In genomic region chr19:46575196-46575595, GRCm38 (mm10) we compare ENCODE assay signal across 13 mouse cellular contexts. TPM values are rescaled to one million over a fixed set of nuclear protein-coding genes. Genes with fewer than 3 reads are reported as not detected.
A peak's percentile ranks its signal among the peaks of the same experiment; 100 is the strongest.
DNase-seq lines count a peak whose midpoint lies in the region; ATAC-seq and TF ChIP-seq lines count a peak whose summit lies in the region.
"Had no signal": no experiment of that assay in that cellular context is flagged by ENCODE, and none has a peak within 500 bp of the region (broad histone marks: within the 10 kb centered on the region; RNA-seq: fewer than 3 reads in every experiment).

No protein-coding gene starts in this region.

- no peak for ATAC-seq in lung, embryonic 14.5 days (ENCODE audit: insufficient read depth)
- no peak for ATAC-seq in intestine, embryonic 16.5 days
- 0 out of 2 replicates have a peak, but pooled peaks have one; percentile 1 for ATAC-seq in liver, embryonic 15.5 days (ENCODE audit: insufficient read depth)
- ATAC-seq in inflammation-experienced regulatory T-cells, adult 6 months, result no peak
- no peak for ATAC-seq in hindbrain, embryonic 11.5 days (ENCODE audit: low FRiP score)
- ATAC-seq: midbrain, embryonic 13.5 days had no signal

- no peak for TF ChIP-seq CTCF in lung, embryonic 14.5 days (IDR thresholded peaks at IDR 0.05; ENCODE audit: low read depth)

- no peaks in the 10 kb centered on the region for H3K9me3 ChIP-seq in lung, embryonic 14.5 days (ENCODE audit: low read depth, low read length)
- no peaks in the 10 kb centered on the region for H3K9me3 ChIP-seq in intestine, embryonic 16.5 days (ENCODE audit: control insufficient read depth, low read length)
- no peaks in the 10 kb centered on the region for H3K9me3 ChIP-seq in liver, embryonic 15.5 days (replicated peaks)
- H3K9me3 ChIP-seq in hindbrain, embryonic 11.5 days (ENCODE audit: control insufficient read depth, low read length), result no peaks in the 10 kb centered on the region
- H3K9me3 ChIP-seq: G1E; midbrain, embryonic 13.5 days had no signal

- WGBS in lung, embryonic 14.5 days, result 60% methylated on average over 4 of the region's 4 CpGs
- 37% methylated on average over 4 of the region's 4 CpGs for WGBS in intestine, embryonic 16.5 days
- WGBS in liver, embryonic 15.5 days (ENCODE audit: insufficient replicate concordance), result 55% methylated on average over 4 of the region's 4 CpGs
- WGBS in hindbrain, embryonic 11.5 days, result 64% methylated on average over 4 of the region's 4 CpGs

- H3K4me2 ChIP-seq in lung, embryonic 14.5 days, result peak overlapping the region; percentile 25; the same call in 1 of the 2 replicates
- H3K4me2 ChIP-seq in intestine, embryonic 16.5 days (ENCODE audit: low read depth, low read length), result peak overlapping the region; percentile 20; the same call in 1 of the 2 replicates
- H3K4me2 ChIP-seq in liver, embryonic 15.5 days, result peak overlapping the region; percentile 100
- H3K4me2 ChIP-seq in hindbrain, embryonic 11.5 days (replicated peaks; ENCODE audit: low read depth, low read length), result no peak overlapping the region
- H3K4me2 ChIP-seq: midbrain, embryonic 13.5 days had no signal

- H3K36me3 ChIP-seq in lung, embryonic 14.5 days (ENCODE audit: insufficient read depth), result no peaks in the 10 kb centered on the region
- H3K36me3 ChIP-seq in intestine, embryonic 16.5 days (ENCODE audit: control insufficient read depth, insufficient read depth, low read length), result no peaks in the 10 kb centered on the region
- H3K36me3 ChIP-seq in liver, embryonic 15.5 days (replicated peaks), result no peaks in the 10 kb centered on the region
- no peaks in the 10 kb centered on the region for H3K36me3 ChIP-seq in hindbrain, embryonic 11.5 days (ENCODE audit: control insufficient read depth, insufficient read depth, low read length)
- H3K36me3 ChIP-seq: G1E; midbrain, embryonic 13.5 days had no signal

- peak; percentile 22 for DNase-seq in lung, embryonic 14.5 days
- no peak for DNase-seq in lung, postnatal 36 days
- peak; percentile 77 for DNase-seq in kidney, postnatal 10 days
- no peak for DNase-seq in adrenal gland, adult 18-20 months (ENCODE audit: low spot score in 2 of 2)
- no peak for DNase-seq in hindbrain, embryonic 11.5 days (ENCODE audit: low spot score)
- DNase-seq: cerebellum, adult 2 months; lung, postnatal 14 days; thymus, postnatal 14 days had no signal

- H3K4me1 ChIP-seq in lung, embryonic 14.5 days (ENCODE audit: insufficient read depth), result 0 out of 2 replicates have a peak, but pooled peaks cover 7% of the 10 kb centered on the region
- peaks cover 11% of the 10 kb centered on the region for H3K4me1 ChIP-seq in intestine, embryonic 16.5 days (ENCODE audit: control insufficient read depth, insufficient read depth, low read length)
- peaks cover 41% of the 10 kb centered on the region for H3K4me1 ChIP-seq in liver, embryonic 15.5 days (replicated peaks)
- H3K4me1 ChIP-seq in hindbrain, embryonic 11.5 days (replicated peaks; ENCODE audit: control insufficient read depth, insufficient read depth, low read length), result no peaks in the 10 kb centered on the region

- H3K9ac ChIP-seq in lung, embryonic 14.5 days, result no peak overlapping the region
- no peak overlapping the region for H3K9ac ChIP-seq in intestine, embryonic 16.5 days (ENCODE audit: low read depth, low read length)
- H3K9ac ChIP-seq in liver, embryonic 15.5 days, result no peak overlapping the region
- H3K9ac ChIP-seq in hindbrain, embryonic 11.5 days (ENCODE audit: low read depth, low read length), result no peak overlapping the region
- H3K9ac ChIP-seq: midbrain, embryonic 13.5 days had no signal

- no peak overlapping the region for H3K4me3 ChIP-seq in lung, embryonic 14.5 days (ENCODE audit: low read depth, low read length)
- no peak overlapping the region for H3K4me3 ChIP-seq in intestine, embryonic 16.5 days (ENCODE audit: low read length)
- H3K4me3 ChIP-seq in liver, embryonic 15.5 days (replicated peaks), result peak overlapping the region; percentile 83
- no peak overlapping the region for H3K4me3 ChIP-seq in hindbrain, embryonic 11.5 days (ENCODE audit: low read depth, low read length)
- H3K4me3 ChIP-seq: midbrain, embryonic 13.5 days had no signal

- H3K27me3 ChIP-seq in lung, embryonic 14.5 days (ENCODE audit: insufficient read depth, low read length), result no peaks in the 10 kb centered on the region
- H3K27me3 ChIP-seq in intestine, embryonic 16.5 days (replicated peaks; ENCODE audit: control insufficient read depth, insufficient read depth, low read length), result no peaks in the 10 kb centered on the region
- H3K27me3 ChIP-seq in liver, embryonic 15.5 days, result no peaks in the 10 kb centered on the region
- H3K27me3 ChIP-seq in hindbrain, embryonic 11.5 days (ENCODE audit: control insufficient read depth, insufficient read depth, low read length), result no peaks in the 10 kb centered on the region
- H3K27me3 ChIP-seq: midbrain, embryonic 13.5 days had no signal

- peak overlapping the region; percentile 54; the same call in 1 of the 2 replicates for H3K27ac ChIP-seq in lung, embryonic 14.5 days (ENCODE audit: low read depth)
- peak overlapping the region; percentile 69 for H3K27ac ChIP-seq in intestine, embryonic 16.5 days (ENCODE audit: low read length)
- peak overlapping the region; percentile 67 for H3K27ac ChIP-seq in liver, embryonic 15.5 days (replicated peaks)
- H3K27ac ChIP-seq in hindbrain, embryonic 11.5 days (ENCODE audit: low read depth, low read length), result no peak overlapping the region
- H3K27ac ChIP-seq: midbrain, embryonic 13.5 days had no signal

RNA-seq across cellular contexts. Expression of gene Sfxn2, which starts 2.0 kb away (rescaled TPM):
- 22.2 and 24.9 TPM in 2 replicates for polyA plus RNA-seq in lung, embryonic 14.5 days (2014; fragmentation: Nextera tagmentation; extraction: Ambion mirVana)
- 16.7 and 18.1 TPM in 2 replicates for polyA plus RNA-seq in intestine, embryonic 16.5 days (2015; fragmentation: Nextera tagmentation; extraction: Ambion mirVana)
- 28.6 and 33.4 TPM in 2 replicates for polyA plus RNA-seq in liver, embryonic 15.5 days (2015; fragmentation: Nextera tagmentation; extraction: Ambion mirVana)
- 1 to 10 TPM; 3.8 to 9.2 (median 8.7) TPM for polyA plus RNA-seq in inflammation-experienced regulatory T-cells, adult 6 months (2017; shearing (Covaris generic))
- 1 to 10 TPM; 8.1 to 8.3 TPM for total RNA-seq in adrenal gland, adult 18-20 months (2021)
- 9.3 and 11.1 TPM in 2 replicates for polyA plus RNA-seq in hindbrain, embryonic 11.5 days (2014; fragmentation: Nextera tagmentation; extraction: Ambion mirVana)

RNA-seq across cellular contexts. Expression of gene Arl3, which starts 2.2 kb away (rescaled TPM):
- polyA plus RNA-seq in lung, embryonic 14.5 days (2014; fragmentation: Nextera tagmentation; extraction: Ambion mirVana), result 78.6 and 85.4 TPM in 2 replicates
- 53.9 and 64.5 TPM in 2 replicates for polyA plus RNA-seq in intestine, embryonic 16.5 days (2015; fragmentation: Nextera tagmentation; extraction: Ambion mirVana)
- polyA plus RNA-seq in liver, embryonic 15.5 days (2015; fragmentation: Nextera tagmentation; extraction: Ambion mirVana), result 22.9 and 25.4 TPM in 2 replicates
- polyA plus RNA-seq in inflammation-experienced regulatory T-cells, adult 6 months (2017; shearing (Covaris generic)), result 10 to 100 TPM; 25.9 to 27.1 (median 26.8) TPM
- total RNA-seq in adrenal gland, adult 18-20 months (2021), result 10 to 100 TPM; 56.9 to 64.9 TPM
- 145 and 160 TPM in 2 replicates for polyA plus RNA-seq in hindbrain, embryonic 11.5 days (2014; fragmentation: Nextera tagmentation; extraction: Ambion mirVana)

RNA-seq across cellular contexts. Expression of gene Wbp1l, which starts 23.7 kb away (rescaled TPM):
- 40.8 and 43.1 TPM in 2 replicates for polyA plus RNA-seq in lung, embryonic 14.5 days (2014; fragmentation: Nextera tagmentation; extraction: Ambion mirVana)
- 39.3 and 40.0 TPM in 2 replicates for polyA plus RNA-seq in intestine, embryonic 16.5 days (2015; fragmentation: Nextera tagmentation; extraction: Ambion mirVana)
- polyA plus RNA-seq in liver, embryonic 15.5 days (2015; fragmentation: Nextera tagmentation; extraction: Ambion mirVana), result 21.3 and 29.4 TPM in 2 replicates
- polyA plus RNA-seq in inflammation-experienced regulatory T-cells, adult 6 months (2017; shearing (Covaris generic)), result 10 to 100 TPM; 16.4 to 19.4 (median 16.5) TPM
- 100 to 1,000 TPM in 1 of 2 experiments, 10 to 100 TPM in 1; 86.9 to 179 TPM for total RNA-seq in adrenal gland, adult 18-20 months (2021)
- polyA plus RNA-seq in hindbrain, embryonic 11.5 days (2014; fragmentation: Nextera tagmentation; extraction: Ambion mirVana), result 31.5 and 33.4 TPM in 2 replicates

Comparison
In these comparisons a context has a peak if more than half of its experiments do, and no peak if none do; other contexts are left out.
1. DNase-seq: peak in lung, embryonic 14.5 days (single experiment) and kidney, postnatal 10 days (single experiment); none in lung, postnatal 36 days (single experiment), adrenal gland, adult 18-20 months (0 of 2) and hindbrain, embryonic 11.5 days (single experiment).